Mouse (Mus musculus) cerebellum, adult 2 months (tissue): ENCODE measurements around the gene Nt5c2.

ENCODE experiments used
- CTCF ChIP-seq: fragments of 200-500 bp; IDR thresholded peaks from 2 replicates; pipeline ENCODE4 v1.5.1; 2011; ENCODE audit warnings: low read depth, mild to moderate bottlenecking, control low read depth, low read length, moderate library complexity, borderline replicate concordance; ENCODE audit not compliant: insufficient read depth
- POLR2A ChIP-seq: fragments of 200-500 bp; IDR thresholded peaks from 2 replicates; pipeline ENCODE4 v1.6.1; 2011; ENCODE audit warnings: low read length, control low read depth, borderline replicate concordance; ENCODE audit not compliant: insufficient read depth

DNA sequence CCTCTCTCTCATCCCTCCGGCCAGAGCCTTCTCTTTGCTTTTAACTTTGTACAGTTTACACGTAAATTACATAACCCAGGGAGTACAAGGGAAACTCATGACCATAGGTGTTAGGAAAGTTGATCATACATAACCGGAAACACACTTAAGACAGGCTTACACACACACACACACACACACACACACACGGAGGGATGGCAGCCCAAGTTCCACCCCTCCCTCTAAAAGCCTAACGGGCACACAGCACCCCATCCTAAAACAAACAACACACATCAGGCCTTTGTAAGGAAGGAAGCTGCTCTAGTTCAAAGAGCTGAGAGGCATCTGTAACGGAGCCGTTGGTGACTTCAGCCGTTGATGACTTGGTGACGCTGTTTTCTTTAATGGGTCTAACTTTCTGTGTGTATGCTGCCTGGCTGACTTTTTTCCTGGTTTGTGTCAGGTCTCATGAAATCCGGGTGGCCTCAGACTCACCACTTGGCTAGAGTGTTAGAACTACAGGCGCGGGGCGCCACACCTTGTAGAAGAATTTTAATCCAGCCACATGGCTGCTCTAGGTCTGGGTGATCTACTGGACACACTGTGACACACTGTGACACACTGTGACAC, 44.7 kb downstream of the Nt5c2 start:
- TF ChIP-seq POLR2A (no peak), CTCF (no peak)
